Mouse (Mus musculus) small intestine, adult 2 months (tissue): ENCODE measurements around the gene Glrx.

Experiments used
- CTCF ChIP-seq: fragments of 200-500 bp; IDR thresholded peaks from 2 replicates; pipeline ENCODE4 v1.5.1; 2012; ENCODE audit warnings: low read depth, mild to moderate bottlenecking, control low read depth, inconsistent platforms, low read length, moderate library complexity, mixed read lengths; ENCODE audit not compliant: insufficient replicate concordance, insufficient read length; ENCODE audit errors: extremely low read depth
- POLR2A ChIP-seq: fragments of 200-500 bp; IDR thresholded peaks from 2 replicates; pipeline ENCODE4 v1.6.1; 2012; ENCODE audit warnings: low read depth, mild to moderate bottlenecking, control low read depth, inconsistent platforms, low read length, moderate library complexity

DNA sequence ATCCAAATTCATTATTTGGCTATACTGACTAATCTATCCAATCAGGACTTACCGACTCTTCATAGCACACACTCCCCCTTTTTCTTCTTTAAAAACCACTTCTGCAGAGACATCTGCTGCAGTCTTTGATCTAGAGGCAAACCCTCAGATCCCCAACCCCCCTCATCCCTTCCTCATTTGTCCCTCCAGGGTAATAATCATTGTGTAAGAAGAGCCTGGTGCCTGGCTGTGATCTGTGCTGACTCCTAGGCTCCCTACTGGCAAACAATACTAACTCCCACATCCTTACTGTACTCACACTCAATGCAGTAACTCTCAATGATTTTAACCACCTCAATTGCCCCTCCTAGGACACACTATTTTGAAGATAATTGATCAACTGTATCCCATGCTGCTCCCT lies 29.7 kb upstream of the Glrx start:
- no peak for TF ChIP-seq POLR2A
- TF ChIP-seq CTCF: no peak
